Mouse (Mus musculus) brain, embryonic 18.5 days (tissue): ENCODE measurements around the gene Krt8.

Experiments used
- DNase-seq: peaks from one replicate; pipeline ENCODE4 v3.0.0-alpha.2; 2012; ENCODE audit warnings: low read depth, low spot score

Gene Krt8

DNA sequence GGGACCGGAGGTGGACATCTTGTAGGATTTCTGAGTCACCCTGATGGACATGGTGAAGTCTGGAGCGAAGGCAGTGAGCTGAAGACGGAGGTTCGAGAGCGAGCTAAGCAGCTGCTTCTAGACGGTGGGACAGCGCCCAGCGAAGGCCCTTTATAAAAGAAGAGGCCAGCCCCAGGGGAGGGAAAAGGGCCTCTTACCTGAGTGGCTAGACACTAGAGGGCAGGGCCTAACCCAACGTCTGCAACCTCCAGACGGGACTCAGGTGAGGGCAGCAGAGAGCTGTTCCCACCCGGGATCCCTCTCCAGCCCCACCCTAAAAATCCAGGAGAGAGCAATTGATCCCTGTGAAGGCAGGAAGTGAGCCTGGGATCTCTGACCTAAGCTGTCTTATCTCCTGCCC lies at the start of gene Krt8:
Krt8 (minus strand) TSS at position 294 of the 400 bp plus-strand sequence.
- no peak for DNase-seq

DNA sequence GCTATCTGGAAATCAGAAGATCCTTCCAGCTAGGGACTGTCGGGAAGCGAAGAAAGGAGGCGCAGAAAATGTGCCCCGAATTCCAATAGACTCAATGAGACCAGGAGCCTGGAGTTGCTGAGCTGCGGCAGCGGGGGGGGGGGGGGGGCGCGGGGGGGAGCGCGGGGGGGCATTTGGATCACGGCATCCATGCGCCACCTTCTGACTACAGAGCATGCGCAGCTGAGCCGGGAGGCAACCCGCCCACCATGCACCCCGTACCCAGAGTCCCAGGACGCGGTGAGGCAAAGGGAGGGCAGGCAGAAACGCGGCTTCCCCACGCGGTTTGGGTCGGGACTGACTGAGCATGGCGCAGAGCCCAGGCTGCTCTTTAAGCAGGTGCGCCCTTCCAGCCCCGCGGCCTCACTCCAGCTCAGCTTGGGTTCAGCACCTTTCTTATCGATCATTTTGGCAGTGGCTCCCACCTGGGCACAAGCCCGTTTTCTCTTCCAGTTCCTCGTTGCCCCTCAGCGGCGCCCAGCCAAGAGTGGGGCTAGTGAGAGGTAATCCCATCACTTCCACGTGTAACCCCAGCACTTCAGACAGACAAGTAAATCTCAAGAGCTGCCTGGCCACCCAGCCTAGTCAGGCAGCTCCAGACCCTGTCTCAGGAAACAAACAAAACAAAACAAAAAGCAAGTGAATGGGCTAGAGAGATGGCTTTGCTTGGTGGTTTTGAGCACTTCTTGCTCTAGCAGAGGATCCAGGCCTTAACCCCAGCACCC lies 47.8 kb upstream of the Krt8 start:
- peak; percentile 16 for DNase-seq

DNA sequence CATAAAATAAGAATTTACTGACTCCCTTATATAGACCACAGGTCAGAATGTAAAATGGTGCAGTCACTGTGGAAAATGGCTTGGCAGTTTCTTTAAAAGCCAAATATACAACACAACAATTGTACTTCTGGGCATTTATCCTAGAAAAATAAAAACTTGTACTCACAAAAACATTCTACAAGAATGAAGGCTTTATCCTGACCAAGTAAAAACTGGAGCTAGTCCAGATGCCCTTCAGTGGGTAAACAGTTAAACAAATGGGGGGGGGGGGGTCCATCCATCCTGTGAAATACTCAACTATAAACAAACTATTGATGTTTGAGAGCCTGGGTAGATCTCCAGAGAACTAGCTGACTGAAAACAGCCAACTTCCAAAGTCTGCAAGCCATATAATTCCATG lies 45.6 kb upstream of the Krt8 start:
- no peak for DNase-seq

DNA sequence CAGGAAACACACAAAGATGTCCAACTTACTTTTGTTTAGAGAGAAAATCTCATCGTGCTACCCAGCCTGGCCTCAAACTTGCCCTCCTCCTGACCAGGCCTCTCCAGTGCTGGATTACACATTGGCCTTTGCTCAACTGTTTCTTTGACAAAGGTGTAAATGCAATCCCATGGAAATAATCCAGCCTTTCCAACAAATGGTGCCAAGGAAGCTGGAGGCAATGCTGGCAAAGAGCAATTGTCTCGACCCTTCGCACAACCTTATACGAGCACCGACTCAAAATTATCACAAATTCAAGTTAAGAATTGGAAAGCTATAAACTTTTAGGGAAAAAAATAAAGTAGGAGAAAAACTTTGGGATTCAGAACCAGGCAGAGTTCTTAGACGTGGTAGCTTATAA lies 43.7 kb upstream of the Krt8 start:
- no peak for DNase-seq

DNA sequence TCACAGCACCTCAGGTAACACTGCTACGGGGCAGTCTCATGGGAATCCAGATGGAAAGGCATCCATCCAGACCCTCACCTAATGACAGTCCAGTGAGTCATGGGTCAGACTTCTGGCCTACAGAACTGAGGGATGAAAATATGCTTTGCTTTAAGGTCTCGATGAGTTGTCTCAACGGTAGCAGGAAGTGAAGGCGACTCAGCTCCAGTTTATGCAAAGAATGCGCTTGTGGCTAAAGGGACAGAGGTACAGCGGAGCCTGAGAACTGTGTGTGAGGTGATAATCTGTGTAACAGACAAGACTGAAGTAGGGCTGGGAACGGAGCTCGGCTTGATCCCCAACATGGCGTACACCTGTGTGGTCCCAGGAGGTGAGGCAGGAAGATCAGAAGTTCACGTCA lies 41.4 kb upstream of the Krt8 start:
- DNase-seq = no peak

DNA sequence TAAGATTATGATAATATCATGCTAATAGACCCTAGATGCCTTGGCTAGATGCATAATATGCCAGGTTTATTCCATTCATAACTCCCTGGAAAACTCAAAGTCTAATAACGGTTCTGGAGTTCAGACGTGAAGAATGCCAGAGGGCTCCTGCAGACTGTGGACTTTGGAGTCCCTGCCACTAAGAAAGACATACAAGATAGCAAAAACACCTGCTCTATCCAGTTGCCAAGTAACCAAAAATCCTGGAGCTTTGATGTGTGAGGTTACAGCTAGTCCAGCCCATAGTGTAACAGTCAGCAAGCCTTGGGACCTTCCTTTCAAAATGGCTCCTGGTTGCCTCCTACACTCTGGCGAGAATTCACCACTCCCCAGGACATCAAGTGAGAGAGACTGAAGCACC lies 40.5 kb upstream of the Krt8 start:
- DNase-seq = no peak

DNA sequence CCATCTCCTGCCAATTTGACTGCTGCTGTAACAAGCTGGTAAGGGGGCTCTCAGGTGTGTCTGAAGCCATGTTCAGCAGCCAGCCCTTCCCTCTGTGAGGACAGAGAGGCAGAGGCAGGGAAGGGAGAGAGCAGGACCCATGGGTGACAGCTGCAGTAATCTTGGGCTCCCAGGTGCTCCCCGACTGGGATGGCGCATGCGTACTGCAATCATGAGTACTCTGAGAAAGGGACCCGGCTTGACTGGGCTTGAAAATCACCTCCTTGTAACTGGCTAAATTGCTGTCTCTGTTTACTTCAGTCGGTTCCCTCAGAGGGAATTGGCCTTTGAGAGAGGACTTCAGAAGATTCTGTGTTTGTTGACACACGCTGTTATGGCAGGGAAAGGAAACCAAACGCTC lies 37.7 kb upstream of the Krt8 start:
- DNase-seq = no peak

DNA sequence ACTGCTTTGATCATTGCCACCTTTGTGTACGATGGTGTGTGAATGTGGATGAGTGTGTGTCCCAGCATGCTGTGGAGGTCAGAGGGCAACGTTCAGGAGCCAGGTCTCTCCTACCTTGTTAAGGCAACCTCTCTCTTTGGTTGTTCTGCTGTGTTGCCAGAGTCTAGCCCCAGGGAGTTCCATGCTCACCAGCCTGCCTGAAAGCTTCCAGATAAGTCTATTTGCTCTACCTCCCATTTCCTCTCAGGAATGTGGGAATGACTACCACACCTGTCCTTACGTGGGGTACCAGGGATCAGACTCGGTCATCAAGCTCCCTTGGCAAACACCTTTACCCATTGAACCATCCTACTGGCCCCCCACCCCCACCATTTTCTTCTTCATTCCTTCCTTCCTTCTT lies 36.0 kb upstream of the Krt8 start:
- no peak for DNase-seq

DNA sequence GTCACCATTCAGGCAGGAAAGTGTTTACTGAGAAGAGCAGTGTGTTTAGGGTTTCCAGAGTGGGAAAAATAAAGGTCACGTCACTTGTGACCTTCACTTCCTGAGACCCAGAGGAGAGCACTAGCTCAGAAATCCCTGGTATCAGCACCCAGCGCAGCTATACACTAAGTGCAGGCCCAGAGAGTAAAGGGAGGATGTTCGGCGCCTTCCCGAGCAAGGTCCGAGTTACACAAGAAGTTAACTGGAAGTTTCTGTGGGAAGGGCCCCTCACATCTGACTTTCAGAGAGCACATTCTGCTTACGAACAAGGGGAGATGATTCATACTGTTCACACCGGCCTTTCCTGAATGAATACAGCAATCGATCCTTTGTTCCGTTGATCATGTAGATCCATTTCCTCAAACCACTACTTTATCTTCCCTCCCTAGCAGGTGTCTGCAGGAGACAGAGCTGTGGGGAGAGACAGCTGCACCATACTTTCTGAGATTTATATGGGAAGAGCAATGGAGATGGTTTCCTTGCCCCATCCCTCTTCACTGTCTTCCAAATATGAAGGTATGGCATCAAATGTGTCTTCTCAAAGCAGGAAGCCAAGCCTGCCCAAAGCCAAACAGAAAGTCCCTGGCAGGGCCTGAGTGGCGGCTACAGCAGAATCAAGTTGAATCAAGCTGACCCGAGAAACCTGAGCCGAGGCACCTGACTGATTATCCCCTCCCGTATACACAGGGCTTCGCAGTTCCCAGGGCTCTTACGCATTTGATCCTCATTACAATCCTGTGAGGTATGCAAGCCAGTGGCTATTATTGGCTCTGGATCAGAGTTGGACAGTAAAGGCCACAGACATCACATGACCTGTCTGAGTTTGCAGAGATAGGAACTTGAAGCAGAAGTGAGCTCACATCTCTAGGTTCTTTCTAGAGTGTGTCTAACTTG lies 30.1 kb upstream of the Krt8 start:
- DNase-seq = no peak

DNA sequence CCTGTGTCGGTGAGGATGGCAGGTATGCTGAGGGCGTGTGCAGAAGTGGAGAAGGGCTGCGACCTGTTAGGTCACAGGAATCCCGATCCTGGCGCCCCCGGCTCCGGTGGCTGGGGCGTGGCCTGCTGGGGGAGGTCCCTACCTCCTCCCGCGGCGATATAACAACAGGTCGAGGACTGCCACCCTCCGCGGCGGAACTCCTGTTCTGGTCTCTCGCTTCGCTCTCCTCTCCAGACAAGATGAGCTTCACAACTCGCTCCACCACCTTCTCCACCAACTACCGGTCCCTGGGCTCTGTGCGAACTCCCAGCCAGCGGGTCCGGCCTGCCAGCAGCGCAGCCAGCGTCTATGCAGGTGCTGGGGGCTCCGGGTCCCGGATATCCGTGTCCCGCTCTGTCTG lies 23.8 kb upstream of the Krt8 start, which contains the start of gene Krt18:
Krt18 (plus strand) TSS at position 141 of the 400 bp plus-strand sequence.
- no peak for DNase-seq

DNA sequence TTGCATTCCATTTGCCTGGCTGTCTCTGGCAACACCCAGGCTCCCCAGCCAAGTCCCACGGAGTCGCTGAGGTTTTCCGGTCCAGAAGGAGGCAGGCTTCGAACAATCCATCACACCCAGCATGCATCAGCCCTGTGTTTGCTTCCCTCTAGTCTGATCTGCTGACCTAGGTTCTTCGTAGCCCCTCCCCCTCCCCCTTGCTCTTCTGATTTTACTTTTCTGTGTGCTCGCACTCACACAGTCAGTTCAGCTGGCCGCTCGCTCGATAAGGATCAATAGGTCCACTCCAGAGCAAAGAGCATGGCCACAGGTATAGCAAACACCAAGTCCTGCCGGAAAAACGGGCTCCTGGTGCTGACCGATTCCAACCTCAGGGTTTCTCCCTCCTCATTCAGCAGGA lies 22.1 kb upstream of the Krt8 start:
- no peak for DNase-seq

DNA sequence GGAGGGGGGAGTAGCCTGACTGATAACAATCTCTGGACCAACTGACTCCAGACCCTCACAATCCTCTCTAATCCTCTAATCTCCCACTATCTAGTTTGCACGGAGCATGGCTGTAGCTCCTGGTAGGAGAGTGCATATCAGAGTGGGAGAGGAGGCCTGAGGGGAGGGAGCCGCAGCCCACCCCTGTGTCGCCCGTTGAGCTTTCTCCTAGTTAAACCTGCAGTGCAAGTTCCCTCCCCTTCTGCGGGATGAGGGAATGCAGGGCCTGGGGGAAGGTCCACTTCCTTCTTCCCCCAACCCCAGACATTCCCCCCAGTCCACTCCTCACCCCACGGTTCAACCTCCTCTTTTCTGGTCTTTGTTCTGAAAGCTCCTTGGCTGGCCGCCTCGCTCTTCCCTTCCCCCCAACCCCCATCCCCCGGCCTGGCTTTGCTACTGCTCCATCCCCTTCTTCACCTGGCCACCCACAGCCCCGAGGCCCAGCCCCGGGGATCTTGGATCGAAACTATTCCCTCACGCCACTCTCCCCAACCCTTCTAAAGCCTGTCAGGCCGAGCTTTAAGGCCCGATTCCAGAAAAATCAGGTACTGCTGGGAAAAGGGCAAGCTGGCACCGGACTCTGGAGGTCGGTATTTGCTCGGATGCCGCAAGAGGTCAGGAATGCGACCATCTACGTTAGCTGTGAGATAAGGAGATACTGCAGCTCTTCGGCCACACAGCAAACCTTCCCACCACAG lies 21.0 kb upstream of the Krt8 start:
- no peak for DNase-seq

DNA sequence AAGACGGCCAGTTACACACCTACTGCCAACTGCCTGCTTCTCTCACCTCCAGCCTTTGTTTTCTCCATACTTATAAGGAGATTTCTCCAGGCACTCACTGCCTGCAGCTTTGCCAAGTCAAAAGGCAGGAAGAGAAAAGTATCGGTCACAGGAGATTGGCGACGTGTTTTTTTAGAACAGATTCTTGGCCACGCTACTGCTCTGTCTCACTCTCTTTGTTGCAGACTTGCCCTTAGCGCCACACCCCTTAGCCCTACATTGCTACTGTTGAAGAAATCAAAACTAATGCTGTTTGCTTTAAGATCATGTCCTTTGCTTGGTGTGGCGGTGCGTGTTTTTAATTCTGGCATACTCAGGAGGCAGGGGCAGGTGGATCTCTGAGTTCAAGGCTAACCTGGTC lies 19.6 kb upstream of the Krt8 start:
- DNase-seq = no peak

DNA sequence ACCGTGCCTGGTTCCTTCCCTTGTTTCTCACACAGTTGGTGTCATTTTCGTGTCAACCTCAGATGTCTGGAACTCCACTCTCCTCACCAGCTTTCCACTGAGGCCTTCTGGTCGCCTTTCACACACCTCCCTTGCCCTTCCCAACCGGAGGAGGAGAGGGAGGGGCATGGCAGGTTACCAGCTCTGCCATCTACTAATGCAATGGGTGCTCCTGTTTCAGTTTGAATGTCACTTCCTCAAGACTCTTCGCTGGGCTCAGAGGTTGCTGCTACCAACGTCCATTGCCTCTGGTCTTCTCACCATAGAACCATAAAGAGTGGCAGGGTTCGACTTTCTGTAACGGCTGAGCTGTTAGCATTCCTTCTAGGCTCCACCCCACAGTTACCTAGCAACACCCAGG lies 18.2 kb upstream of the Krt8 start:
- no peak for DNase-seq

DNA sequence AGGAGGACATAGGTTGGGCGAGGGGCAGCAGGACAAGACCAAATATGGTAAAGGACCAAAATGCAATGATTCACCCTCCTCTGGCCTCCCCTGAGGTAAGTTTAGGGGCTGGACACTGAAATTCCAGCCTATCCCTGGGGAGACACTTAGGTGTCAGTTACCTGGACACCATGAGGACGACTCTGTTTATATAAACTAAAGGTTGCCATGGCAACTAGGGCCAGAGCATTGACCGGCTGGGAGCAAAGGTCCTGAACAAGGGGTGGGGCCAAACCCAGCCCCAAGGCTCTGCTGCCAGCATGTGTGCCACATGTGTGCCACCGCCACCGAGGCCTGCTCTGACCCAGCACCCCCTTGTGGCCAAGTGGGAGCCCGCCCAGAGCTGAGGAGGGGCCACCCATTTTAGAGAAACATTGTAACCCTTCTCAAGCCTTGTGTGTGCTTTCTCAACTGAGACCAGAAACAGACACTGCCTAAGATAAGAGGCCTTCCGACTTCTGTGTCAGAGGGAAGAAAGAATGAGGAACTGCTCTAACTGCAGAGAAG lies 13.7 kb upstream of the Krt8 start:
- DNase-seq = no peak

DNA sequence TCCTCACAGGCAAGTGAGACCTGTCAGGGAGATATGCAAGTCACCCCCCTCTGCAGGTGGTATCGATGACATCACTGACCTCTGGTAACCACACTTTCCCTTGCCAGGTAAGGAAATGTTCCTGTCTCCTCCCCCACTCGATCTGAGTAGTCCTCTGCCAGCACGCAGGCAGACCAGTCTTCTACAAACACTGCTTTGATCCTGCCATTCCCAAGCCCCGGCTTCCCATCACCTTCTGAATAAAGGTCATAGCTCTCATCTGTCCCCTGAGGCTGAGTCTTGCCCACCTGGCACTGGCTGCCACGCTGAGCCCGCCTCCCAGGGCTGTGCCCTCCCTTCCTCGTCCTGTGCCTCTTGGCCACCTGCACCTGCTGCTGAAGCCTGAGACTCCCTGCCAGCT lies 12.5 kb upstream of the Krt8 start:
- DNase-seq = no peak

DNA sequence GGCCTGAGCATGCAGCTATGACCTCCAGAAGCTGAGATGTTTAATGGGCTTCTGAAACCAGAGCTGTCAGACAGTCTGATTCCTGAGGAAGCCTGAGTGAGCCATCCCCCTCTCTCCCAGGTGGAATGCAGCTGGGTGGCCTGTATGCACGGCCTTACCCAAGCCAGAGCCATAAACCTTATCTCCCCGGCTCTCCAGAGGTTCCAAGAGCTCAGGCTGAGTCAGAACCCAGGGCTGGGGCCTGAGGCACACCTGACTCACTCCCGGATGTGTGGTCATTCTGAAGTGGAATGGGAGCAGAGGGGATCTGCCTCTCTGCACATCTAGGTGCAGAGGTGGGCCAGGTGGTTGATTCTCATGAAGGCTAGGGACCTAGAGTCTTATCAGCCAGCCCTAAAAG lies 11.8 kb upstream of the Krt8 start:
- no peak for DNase-seq

DNA sequence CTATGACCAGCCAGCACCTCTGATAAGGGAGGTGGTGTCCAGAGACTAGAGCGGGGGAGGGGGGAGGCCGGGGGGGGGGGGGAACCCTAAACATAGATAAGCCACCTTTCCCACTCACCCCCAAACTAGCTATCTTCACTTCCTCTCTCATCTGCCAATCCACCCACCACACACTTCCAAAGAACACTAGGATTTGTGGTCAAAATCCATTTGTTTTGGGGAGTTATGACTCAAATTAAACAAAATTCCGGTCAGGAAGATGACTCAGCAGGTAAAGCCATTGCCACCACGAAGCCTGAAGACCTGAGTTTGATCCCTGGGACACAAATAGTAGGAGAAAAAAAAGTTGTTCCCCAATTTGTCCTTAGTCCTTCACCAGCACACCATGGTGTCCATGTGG lies 10.6 kb upstream of the Krt8 start:
- no peak for DNase-seq

DNA sequence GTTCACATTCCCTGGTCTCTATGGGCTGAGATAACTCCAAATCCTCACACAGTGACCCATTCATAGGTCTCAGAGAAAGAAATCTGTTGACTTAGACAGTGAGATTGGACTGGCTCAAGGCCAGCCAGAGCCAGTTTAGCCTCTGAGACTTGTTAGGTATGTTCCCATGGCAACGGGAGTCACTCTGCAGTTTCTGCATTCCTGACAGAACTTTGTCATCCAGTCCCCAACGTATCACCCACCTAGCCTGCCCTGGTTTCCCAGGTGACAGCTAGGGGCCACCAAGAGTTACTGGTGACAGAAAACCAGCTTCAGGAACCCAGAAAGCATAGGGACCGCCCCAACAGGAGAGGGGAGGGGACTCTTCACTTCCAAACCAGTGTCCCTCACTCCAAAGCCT lies 9.4 kb upstream of the Krt8 start:
- DNase-seq = peak; percentile 22

DNA sequence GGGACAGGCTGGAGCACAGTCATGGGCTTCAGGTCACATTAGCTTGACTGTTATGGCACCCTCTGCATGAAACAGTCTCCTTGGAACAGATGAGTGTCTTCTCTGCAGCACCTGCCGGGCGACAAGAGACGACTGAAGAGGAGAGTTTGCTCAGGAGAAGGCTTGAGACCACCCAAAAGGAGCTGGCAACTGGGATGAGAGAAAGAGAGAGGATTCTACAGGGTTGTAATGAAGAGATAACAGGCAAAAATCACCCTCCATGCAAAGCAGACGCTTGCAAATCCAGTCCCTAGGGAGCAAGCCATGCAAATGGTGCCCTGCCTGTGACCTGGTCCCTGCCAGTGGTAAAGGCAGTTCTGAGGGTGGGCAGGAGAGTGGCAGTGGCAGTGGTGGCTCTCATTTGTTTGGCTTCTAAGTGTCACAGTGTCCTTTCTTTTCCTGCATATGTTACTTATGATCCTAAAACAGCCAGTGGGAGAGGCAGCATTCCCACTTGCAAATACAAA lies 8.0 kb upstream of the Krt8 start:
- DNase-seq = no peak

DNA sequence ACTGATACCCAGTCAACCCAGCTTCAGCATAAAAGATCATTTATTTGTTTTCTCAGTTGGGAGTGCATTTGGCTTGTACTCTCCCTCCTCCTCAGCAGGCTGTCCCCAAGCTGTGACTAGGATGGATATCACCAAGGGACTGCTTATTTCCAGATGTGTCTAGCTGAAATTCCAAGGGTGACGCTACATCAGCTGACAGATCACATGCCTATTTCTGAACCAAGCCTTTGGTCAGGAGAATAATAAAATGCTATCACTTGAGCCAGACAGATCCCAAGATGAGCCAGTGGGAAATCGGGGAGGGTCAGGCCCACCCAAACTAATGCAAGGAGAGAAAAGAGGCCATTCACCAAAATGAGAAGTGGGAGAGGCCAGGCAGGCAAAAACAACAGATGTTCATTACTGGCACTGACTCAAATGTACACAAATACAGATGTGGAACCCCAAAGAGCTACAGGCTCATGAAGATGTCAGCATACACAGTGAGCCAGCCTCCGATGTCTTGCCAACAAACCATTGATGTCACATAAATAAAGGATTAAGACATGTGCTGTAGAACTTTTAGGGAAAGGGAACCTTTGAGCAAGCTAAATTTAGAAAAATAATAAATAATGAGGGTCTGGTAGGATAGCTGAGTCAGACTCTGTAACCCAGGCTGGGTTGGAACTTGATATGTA lies 6.4 kb upstream of the Krt8 start:
- DNase-seq = no peak
